Mouse (Mus musculus): ENCODE results near the gene Psmg3.
A peak's percentile ranks its signal among the peaks of the same experiment; 100 is the strongest.

Psmg3 gene

DNA sequence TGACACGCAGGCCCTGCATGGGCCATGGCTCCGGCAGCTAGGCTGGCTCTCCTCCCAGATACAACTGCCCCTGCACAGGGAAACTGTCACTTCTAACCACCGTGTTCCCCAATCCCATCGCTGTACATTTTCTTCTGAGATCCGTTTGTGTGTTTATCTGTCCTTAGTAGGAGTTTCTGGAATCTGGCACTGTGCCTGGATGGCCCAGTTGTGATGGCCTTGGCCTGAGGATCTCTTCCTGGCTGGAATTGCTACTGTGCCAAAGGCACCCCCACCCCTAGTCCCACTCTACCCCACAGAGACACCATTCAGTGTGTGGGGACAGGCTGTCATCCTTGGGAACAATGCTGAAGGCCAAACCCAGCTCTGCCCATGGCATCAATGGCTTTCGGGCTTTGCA is 10.7 kb downstream of the Psmg3 start:
- no peak for DNase-seq (ENCODE audit: low read depth, low spot score)

DNA sequence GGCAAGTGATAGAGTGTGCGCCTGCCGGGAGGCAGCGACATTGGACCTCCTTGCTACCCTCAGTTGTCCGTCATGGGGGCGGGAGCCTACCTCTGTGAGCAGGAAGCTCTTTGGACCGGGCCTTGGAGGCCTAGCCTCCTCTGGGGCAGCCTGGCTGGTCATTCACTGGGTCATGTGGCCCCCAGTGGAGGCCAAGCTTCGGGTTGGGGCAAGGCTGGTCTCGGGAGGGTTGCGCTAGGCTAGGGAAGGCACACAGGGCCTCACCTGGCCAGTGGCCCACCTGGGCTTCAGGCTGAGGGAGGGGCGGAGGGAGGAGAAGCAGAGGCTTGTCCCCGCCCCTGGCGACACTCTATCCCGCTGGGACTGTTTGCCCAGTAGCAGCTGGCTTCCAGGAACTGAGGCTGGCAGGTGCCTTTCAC is 12.7 kb downstream of the Psmg3 start:
- no peak for DNase-seq (ENCODE audit: low read depth, low spot score)

DNA sequence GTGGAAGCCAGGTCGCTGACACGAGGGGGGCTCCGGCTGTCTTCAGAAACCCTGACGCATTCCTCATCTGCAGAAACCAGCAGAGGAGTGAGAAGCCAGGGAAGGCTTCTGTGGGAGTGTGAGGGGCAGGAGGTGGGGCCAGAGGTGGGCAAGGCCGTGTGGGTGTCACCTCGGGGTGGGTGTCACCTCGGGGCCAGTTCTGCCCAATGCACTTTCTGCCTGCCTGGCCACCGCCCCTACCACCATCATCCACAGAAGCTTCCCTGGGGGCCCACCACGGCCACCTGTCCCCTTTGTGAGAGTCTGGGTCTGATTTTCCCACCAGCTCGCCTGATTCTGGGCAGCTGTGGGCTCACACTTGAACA is 13.6 kb downstream of the Psmg3 start:
- no peak for DNase-seq (ENCODE audit: low read depth, low spot score)

DNA sequence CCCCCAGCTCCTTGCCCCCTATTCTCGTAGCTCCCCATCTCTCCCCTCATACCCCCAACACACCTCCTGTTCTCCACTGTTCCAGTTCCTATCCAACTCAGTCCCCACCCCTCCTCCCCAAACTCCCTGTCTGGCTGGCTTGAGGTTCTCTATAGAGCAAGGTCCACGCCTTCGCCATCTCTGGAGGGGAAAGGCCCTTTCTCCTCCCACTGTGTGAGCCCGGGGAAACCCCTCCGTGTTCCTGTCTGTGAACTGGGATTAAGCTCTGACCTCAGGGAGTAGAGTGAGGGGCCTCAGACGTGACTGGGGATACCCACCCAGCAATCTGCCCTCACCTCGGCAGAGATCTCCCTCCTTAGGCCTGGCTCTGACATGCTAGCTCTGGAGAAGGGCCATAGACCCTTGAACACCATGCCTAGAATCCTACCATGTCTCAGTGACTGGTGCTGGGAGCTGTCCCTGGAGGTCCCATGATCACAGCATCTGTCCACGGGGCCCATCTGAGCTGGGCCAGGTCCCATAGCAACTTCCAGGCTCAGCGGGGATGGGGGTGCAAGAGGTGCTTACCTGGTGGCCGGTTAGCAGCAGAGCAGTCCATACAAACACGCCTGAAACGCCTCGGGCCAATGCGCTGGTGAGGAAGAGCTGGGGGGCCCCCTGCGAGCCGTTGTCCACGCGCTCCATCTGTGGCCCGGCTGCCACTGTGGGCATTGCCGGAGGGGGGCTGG is 14.1 kb downstream of the Psmg3 start:
- DNase-seq (ENCODE audit: low read depth, low spot score), result no peak

DNA sequence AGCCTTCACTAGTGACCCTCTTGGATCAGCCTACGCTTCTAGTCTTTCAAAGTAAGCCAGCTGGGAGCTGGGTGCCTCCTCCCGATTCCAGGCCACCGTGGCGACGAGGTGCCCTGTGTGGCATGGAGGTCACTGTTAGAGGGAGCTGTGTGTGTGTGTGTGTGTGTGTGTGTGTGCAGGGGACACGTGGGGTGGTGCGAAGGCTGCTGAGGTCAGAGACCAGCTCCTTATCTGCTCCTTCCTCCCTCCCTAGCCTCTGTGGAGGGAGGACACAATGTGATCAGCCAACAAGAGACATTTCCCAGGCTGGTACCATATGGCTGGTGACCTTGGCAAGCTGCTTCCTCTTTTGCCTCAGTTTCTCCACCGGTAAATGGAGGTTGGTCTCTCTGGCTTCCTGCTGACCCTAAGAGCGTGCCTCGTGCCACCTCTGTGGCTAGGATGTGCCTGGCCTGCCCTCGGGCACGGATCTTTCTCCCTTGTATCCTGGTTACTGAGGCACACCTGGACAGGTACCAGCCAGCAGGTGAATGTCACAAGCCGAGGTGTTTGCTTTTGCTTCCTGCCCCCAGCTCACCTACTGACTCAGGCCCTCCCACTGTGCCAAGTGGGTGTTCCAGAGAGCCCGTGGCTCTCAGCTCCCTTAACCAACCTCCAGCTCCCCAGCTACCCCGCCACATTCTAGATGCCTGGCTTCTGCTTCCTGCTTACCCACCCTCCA is 14.8 kb downstream of the Psmg3 start:
- DNase-seq (ENCODE audit: low read depth, low spot score), result no peak

DNA sequence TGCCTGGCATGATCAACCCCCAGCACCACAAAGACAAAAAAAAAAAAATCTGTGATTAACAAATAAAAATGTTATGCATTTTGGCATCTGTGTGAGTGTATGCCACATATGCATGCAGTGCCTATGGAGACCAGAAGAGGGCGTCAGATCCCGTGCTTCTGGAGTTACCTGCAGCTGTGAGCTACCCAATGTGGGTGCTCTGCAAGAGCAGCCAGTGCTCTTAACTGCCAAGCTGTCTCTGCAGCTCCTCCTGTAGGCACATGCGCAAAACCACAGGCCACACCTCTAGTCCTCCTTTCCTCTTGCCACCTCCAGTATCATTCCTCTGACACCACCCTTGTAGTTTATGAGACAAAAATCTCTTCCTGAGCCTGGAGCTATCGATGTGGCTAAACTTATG is 17.3 kb downstream of the Psmg3 start:
- DNase-seq (ENCODE audit: low read depth, low spot score), result no peak

DNA sequence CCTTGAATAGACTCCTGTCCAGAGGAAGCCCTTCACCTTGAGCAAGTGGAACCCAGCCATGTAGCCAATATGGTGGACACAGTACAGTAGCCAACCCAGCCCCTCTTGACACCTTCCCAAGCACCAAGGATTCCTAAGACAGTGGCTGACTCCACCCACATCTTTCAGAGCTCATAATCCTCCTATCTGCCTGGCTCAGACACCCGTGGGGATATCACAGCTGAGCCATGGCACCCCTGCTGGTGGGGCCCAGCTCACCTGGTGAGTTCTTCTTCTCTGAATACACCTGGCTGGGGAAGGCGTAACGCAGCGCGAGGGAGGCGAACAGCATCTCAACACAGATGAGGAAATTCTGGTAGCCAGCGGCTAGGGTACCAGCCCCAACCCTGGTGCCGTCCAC is 20.8 kb downstream of the Psmg3 start:
- DNase-seq (ENCODE audit: low read depth, low spot score), result no peak

DNA sequence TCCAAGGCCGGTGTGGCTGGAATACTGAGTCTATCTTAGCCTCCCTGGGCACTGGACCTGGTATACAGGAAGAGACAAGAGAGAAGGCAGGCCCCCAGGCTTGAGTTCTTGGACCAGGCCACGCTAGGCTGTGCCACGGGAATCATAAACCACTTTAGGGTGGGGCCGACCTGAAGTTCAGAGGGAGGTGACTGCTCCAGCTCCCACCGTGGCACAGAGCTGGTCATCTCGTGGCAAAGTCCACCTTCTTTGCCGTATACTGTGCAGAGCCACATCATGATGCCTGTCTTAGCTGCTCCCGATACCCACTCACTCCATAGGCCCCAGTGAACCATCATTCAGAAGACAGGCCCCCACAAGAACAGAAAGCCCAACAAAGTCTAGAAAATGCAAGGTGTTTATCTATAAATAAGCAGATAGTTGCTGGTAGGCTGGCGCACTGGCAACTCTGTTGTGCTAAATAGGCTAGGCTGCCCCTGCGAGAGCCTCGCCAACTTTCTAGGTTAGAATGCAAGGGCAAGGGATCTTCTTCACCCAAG is 22.0 kb downstream of the Psmg3 start:
- no peak for DNase-seq (ENCODE audit: low read depth, low spot score)

DNA sequence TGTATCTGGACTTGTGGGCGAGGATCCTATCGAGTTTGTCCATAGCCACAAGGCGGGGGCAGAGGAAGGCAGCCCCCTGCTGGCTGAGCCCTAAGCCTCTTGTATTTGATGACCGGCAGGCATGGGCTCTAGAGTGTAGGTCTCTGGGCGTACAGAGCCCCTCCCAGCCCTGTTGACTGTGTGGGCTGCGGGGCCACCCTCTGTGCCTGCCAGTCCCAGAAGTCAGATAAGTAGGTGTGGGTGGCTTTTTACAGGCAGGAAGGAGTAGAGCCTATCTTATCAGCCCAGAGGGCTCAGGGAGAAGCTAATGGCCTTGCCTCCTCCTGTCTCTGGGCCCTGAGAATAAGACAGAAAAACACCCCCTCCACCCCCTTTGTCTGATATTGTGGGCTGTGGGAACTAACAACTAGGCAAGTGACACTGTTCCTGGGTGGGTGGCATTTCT is 22.6 kb downstream of the Psmg3 start:
- no peak for DNase-seq (ENCODE audit: low read depth, low spot score)

DNA sequence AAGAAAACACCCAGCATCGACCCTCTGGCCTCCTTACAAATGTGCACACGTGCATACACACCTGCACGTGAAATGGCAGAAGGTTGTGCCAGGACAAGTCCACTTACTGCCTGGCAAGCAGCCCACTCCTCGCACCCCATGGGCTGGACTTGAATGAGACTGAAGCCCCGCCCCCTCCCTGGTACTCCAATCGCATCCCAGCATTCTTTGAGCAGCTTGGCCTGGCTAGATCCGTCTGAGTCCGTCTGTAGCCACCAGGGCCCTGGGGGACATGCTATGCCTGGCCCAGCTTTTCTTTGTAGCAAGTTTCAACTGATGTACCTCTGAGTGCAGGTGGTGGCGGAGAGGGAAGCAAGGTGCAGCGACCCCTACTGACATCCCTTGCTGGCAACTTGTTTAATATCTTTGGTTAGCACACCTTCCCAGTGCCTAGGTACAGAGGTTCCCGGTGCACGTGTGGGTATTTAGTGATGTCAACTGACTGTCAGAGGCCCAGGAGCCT is 23.0 kb downstream of the Psmg3 start:
- DNase-seq (ENCODE audit: low read depth, low spot score), result peak; percentile 53

DNA sequence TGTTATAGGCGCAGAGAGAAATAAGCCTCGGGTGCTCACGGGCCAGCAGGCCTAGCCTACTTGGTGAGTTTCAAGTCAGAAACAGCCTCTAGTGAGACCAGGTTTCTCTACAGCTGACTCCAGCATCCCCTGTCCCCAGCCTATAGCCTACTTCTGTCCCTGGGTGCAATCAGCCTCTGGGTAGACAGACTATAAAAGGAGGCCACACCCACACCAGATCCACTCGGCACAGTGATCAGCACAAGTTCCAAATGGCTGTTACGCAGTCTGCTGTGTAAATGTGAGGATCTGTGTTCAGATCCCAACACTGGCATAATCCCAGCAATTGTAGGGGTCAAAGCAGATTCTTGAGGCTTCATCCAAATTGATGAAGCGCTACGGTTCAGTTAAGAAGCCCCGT is 23.5 kb downstream of the Psmg3 start:
- DNase-seq (ENCODE audit: low read depth, low spot score), result no peak

DNA sequence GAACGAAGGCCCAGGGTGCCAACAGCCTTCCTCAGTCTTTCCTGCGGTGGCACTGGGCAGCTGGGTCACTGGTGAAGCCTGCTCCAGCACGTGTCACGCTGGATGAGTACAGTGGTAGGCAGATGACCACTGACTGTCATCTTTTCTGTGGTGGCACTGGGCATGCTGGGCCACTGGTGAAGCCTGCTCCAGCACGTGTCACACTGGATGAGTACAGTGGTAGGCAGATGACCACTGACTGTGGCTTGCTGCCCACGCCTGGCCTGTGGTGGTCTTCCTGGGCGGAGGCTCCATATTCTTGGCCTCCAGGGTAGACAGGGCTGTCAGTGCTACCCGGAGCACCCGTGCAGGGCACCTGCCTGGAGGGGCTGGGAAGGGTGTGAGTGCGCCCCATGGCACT is 24.8 kb downstream of the Psmg3 start:
- DNase-seq (ENCODE audit: low read depth, low spot score), result no peak

DNA sequence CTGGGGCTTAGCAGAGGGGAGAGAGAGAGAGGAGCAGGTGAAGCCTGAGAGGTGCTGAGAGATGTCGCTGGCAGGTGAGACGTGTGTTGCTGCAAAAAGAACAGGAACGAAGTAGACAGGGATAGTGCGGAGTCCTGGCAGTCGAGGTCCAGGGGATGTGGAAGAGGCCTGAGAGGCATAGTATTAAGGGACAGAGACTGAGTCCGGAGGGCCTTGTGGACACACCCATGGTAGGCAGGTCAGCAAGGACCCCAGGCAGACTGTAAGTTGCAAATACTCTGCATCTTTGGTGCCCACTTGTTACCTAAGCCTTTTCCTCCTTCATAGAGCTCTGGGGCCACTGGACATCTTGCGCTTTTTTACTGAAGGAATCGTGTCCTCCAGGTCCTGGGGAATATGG is 25.5 kb downstream of the Psmg3 start:
- DNase-seq (ENCODE audit: low read depth, low spot score), result no peak

DNA sequence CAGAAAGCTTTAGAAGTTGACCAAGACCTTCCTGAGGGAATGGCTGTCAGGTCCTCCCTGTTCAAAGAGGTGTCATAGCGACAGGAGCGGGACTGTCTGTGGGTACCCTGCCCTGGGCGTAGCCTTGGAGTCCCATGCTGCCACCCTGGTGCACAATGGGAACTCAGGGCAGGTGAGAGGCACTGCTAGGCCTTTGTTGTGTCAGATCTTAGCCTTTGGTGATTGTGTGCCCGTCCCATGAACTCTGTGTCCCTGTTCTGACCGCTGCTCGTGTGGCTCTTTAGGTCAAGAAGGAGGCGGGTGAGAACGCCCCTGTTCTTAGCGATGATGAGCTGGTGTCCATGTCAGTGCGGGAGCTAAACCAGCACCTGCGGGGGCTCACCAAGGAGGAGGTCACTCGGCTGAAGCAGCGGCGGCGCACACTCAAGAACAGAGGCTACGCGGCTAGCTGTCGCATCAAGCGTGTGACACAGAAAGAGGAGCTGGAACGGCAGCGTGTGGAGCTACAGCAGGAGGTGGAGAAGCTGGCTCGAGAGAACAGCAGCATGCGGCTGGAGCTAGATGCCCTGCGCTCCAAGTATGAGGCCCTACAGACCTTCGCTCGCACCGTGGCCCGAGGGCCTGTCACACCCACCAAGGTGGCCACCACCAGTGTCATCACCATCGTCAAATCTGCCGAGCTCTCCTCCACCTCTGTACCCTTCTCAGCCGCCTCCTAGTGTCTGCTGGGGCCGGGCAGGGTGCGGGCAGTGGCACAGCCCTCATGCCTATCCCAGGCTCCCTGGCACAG is 26.7 kb downstream of the Psmg3 start:
- no peak for DNase-seq (ENCODE audit: low read depth, low spot score)

DNA sequence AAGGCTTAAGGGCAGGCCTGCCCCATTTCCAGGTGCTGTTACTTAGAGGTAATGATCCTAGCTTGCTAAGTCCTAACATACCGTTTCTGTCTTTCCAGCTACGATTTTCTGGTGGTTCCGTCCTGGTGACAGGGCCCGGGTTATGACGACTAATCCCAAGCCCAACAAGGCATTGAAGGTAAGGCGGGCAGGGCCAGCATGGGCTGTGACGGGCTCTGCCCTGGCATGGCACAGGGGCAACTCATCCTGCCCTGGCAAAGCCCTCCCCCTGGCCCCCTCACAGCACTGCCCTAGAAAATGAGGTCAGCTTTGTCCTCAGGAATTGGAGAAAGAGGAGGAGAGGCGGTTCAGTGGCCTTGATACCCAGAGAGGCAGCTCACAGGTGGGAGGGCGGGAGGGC is 27.6 kb downstream of the Psmg3 start:
- no peak for DNase-seq (ENCODE audit: low read depth, low spot score)

DNA sequence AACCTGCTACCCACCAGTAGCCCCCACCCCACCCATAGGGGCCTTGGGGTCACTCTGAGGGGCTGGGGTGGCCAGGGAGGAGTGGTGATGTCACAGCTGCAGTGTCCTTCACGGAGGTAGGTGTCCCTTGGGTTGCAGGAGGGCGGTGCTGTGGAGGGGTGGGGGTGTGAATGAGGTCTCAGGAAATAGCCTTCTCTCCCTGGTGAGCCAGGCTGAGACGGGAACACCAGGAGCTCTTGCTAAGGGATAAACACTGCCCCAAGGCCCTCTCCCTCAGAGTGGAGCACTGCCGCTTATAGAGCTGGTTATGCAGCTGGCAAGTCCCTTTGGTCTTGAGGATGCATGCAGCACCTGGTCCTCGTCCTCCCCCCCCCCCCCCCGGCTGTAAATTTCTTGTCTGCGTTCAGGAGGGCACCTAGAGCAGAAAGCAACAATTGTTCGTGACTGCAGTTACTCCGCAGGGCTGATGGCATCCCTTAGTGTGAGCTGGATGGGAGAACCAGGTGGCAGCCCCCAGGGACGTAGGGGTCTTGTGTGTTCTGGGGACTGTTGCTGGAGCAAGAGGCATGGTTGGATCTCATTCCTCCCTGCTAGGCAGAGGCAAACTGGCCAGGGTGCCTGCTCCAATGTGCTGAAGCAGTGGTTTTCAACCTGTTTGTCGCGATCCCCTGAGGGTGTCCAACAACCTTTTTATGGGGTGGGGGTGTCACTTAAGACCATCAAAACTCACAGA is 28.4 kb downstream of the Psmg3 start:
- no peak for DNase-seq (ENCODE audit: low read depth, low spot score)

DNA sequence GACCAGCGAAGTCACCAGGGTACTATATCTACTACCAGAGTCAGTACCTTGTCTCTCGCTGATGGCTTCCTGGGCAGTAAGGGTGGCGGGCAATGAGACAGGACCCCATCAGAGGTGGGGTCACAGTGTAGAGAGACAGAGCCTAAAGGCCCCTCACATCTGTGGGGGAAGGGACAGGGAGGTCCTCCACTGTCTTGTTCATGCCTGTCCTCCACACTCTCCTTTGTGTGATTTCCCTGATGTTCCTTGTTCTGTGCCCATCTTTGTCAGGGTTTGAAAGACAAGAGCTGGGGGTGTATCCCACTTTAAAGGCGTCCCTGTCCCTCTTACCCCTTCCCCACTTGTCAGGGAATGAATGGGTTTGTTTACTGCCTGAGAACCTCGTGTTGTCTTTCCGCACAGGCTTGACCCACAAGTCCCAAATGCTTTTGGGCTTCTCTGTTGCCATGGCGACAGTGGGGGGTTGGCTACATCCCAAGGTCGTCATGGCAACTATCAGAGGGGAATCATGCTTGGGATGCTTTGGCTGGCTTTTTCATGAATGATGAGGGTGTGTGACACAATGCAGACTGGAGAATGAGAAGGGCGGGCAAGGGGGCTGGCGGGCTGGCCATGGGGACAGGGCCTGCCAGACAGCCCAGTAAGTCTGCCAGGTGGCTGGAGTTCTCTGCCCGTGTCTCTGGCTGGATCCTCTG is 29.1 kb downstream of the Psmg3 start:
- DNase-seq (ENCODE audit: low read depth, low spot score), result peak; percentile 67

DNA sequence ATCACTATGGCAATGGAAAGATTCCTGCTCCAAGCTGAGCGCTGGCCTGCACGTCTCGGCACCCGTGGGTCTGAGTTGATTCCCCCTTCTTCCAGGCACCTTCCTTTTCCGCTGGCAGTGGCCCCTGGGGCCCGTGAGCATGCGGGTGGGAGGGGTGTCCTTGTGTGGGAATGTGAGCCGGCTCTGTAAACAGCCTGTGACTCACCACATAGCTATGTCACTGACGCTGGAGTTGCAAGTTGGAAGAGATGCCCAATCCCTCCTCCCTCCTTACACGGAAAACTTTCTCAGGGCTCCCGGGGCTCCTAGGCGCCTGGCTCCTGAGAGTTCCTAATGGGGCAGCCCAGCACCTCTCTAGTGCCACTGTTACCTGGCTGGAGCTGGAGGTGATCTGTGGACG is 29.8 kb downstream of the Psmg3 start:
- no peak for DNase-seq (ENCODE audit: low read depth, low spot score)

DNA sequence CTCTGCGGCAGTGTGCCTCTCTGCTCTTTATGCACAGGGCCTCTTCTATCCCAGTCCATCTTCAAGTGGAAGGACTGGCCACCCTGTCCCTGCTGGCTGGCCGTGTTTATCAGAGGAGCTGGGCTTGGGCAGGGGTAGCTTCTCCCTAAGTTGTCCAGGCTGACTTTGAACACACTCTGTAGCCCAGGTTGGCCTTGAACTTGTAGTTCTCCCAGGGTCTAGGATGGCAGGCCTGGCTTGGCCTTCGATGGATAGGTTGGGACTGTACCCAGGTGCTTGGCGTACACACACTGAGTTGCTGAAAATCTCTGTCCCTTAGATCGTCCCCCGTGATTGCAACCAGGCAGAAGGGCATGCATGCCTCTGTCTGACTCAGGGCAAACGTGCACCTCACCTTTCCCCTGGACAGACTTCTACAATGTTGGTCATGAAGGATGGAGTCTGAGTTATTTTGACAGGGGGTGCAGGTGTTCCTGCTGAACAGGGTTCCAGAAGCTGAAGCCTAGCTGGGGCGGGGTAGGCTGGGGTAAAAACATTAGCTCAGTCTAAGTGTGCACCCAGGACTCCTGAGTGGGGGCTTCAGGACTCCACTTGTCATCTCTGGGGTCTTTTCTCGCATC is 30.6 kb downstream of the Psmg3 start:
- no peak for DNase-seq (ENCODE audit: low read depth, low spot score)

DNA sequence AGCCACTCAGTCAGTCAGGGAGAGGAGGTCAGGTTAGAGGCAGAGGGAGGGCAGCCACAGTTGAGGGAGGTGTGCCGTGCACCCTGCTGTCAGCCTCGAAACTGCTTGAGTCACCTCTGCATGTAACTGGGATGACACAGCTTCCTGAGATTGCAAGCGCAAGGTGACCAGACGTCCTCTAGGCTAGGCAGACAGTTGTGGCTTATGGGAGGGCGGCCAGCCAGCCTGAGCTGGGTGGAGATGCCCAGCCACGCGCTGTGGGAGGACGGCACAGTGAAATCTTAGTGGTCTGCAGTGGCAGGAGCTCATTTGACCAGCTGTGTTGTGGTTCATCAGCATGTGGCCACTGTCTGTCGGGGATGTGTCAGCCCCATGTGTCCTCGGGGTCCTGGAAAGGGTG is 31.7 kb downstream of the Psmg3 start:
- DNase-seq (ENCODE audit: low read depth, low spot score), result no peak
